Mouse (Mus musculus) spleen, adult 2 months (tissue): ENCODE measurements at regions not wholly inside any gene's neighbourhood (a gene's known extent, or its start where the extent isn't known, plus 50 kb on each side); places are given as distances from the start of the nearest gene placed in this dataset.

Source experiments
- CTCF ChIP-seq: fragments of 200-500 bp; IDR thresholded peaks from 2 replicates; pipeline ENCODE4 v1.5.1; 2011; ENCODE audit warnings: mild to moderate bottlenecking, inconsistent platforms; ENCODE audit not compliant: insufficient read depth, insufficient read length, insufficient replicate concordance; ENCODE audit errors: extremely low read depth
- POLR2A ChIP-seq: fragments of 200-500 bp; IDR thresholded peaks from 2 replicates; pipeline ENCODE4 v1.6.1; 2011; ENCODE audit warnings: low read depth, low read length, inconsistent platforms

DNA sequence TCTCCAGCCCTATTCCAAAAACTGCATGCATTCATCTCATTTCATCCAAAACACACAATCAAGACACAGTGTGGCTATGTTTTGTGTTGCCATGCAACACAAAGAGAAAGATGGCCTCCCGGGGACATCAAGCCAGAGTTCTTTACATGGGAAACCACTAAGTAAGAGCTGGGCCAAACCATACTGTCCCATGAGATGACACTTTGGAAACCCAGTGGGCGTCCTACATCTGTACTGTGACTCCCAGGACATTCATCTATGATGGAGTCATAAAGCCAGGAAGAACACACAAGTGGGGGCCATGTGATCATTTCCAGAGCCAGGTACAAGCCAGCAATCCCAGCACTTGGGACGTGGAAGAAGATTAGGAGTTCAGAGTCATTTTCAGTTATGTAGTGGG is 111.9 kb upstream of the Noct start:
- TF ChIP-seq POLR2A (no peak), CTCF (no peak)
